Mouse (Mus musculus) heart, postnatal 36 days (tissue): ENCODE data around the gene Gm21885. TPM values are rescaled to one million over a fixed set of nuclear protein-coding genes. Genes with fewer than 3 reads are reported as not detected.

ENCODE experiments used
- DNase-seq, 2 experiments: peaks; one replicate each; pipeline ENCODE4 v3.0.0; 2021 to 2022
- intact Hi-C: fragments of 180-260 bp; cut with DNase I; formaldehyde crosslinking; loops from one replicate; pipeline ENCODE4 v1.15.1; 2025
- total RNA-seq, 2 experiments: library from RNA; stranded (reverse); gene quantifications; 2 replicates each; pipeline ENCODE4 v1.2.3; 2021

Gm21885 gene
- total RNA-seq, 2 experiments from 2014 or later: 0.42 TPM; not detected in 1

DNA sequence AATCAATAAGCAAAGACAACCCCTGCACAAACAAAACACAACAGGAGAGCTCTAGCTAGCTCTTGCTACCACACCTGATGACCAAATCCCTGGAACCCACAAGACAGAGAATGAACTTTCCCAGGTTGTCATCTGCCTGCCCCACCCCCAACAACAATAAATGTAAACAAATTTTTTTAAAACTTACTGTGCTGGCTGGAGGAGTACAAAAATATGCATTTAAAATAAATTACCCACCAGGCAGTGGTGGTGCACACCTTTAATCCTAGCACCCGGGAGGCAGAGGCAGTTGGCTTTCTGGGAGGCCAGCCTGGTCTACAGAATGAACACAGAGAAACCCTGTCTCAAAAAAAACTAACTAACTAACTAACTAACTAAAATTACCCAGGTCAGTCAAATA is 35.3 kb downstream of the Gm21885 start:
- DNase-seq: no peak
- intact Hi-C loops: no loop called here

DNA sequence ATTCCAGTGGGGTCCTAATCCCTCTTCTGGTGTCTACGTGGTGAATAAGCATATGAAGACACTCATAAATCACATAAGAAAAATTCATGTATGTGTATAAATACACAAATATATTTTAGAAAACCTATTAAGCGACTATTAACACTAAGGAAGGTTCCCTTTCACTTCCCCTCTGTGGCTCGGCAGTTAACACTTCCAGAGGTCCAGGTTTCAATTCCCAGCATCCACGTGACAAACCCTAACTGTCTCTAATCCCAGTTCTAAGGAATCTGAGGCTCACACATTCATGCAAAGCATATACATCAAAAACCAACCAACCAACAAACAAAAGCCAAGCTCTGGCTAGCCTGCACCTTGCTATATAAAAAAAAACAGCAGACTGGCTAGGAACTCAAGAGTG is 35.8 kb downstream of the Gm21885 start:
- intact Hi-C loops: no loop called here

GRCm38 (mm10) chr11:94318056-94318455 is 36.4 kb downstream of the Gm21885 start:
- DNase-seq: no peak
- intact Hi-C loops: no loop called here

More for the DNA sequence above, 35.8 kb downstream of the Gm21885 start:
- no peak for DNase-seq

- intact Hi-C loops: no loop called here
Observed at GRCm38 (mm10) chr11:94320969-94321930, 39.6 kb downstream of the Gm21885 start.

DNA sequence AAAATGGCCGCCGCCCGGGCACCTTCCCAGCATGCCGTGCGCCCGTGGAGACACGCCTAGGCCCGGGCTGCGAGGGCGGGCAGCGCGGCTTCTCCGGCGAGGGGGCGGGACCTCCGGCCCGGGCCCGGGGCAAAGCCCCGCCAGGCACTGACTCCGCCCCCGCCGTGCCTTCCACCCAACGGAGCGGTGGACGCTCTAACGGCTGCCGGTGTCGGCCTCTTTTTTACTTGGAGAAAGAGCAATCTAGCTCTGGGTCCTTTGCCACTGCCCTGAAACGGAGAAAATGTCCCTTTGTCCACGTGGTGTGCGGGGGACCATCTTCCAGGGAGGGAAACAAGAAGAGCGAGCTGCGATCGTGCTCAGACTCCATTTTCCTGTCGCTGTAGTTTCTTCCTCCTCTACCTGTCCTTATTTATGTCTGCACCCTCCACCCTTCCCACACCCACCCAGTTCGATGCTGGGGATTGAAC is 40.3 kb downstream of the Gm21885 start, which contains the start of gene Luc7l3:
Luc7l3 (minus strand) TSS at position 58 of the 470 bp plus-strand sequence.
- intact Hi-C loops: no loop called here
- DNase-seq: peak; percentile 95 to 96

More at GRCm38 (mm10) chr11:94320969-94321930, 39.6 kb downstream of the Gm21885 start:
- DNase-seq: no peak

GRCm38 (mm10) chr11:94322636-94323035 is 41.0 kb downstream of the Gm21885 start:
- intact Hi-C loops: no loop called here

DNA sequence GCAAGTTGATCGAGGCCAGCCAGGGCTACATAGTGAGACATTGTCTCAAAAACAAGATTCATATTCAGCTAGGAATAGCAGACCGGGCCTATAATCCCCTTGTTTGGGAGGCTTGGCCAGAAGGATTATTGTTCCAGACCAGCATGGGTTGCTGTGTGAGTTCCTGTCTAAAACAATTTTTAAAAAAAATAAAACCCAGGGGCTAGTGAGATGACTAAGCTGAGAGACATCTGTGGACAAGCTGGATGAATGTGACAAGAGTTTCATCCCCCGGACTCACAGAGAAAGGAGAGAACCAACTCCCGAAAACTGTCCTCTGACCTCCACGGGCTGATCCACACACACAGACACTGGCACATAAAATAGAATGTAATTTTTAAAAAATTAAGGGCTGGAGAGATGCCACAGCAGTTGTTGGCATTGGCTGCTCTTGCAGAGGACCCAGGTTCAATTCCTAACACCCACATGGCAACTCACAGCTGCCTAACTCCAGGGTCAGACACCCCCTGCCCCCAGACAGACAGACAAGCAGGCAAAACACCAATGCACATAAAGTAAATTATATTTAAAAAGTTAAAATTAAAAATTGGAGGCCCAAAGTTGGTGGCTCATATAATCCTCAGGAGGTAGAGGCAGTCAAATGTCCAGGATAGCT is 41.7 kb downstream of the Gm21885 start:
- intact Hi-C loops: no loop called here

More at GRCm38 (mm10) chr11:94322636-94323035, 41.0 kb downstream of the Gm21885 start:
- no peak for DNase-seq

DNA sequence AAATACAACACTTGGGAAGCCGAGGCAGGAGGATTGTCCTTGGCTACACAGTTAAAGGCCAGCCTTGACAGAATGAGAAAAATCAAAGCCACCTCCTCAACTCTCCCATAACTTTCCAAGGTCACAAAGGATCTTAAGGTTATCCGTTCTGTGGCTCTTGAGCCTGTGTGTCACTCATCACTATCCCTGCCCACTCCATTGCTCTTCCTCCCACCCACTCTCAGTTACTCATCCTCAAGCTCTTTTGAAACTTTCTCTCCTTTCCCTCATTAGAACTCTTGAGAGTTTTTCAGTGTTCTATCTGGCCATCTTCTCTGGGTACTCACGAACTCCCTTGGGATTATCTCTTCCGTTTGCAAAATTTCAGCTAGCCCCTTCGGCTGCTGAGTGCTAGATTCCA is 42.9 kb downstream of the Gm21885 start:
- DNase-seq: no peak
- intact Hi-C loops: loop anchor here (5.0 kb wide), 1 partner anchor 87 kb away; no protein-coding TSS in a partner anchor

More for the DNA sequence above, 41.7 kb downstream of the Gm21885 start:
- DNase-seq: no peak

GRCm38 (mm10) chr11:94326961-94327411 is 45.3 kb downstream of the Gm21885 start:
- DNase-seq: peak; percentile 23 to 51

DNA sequence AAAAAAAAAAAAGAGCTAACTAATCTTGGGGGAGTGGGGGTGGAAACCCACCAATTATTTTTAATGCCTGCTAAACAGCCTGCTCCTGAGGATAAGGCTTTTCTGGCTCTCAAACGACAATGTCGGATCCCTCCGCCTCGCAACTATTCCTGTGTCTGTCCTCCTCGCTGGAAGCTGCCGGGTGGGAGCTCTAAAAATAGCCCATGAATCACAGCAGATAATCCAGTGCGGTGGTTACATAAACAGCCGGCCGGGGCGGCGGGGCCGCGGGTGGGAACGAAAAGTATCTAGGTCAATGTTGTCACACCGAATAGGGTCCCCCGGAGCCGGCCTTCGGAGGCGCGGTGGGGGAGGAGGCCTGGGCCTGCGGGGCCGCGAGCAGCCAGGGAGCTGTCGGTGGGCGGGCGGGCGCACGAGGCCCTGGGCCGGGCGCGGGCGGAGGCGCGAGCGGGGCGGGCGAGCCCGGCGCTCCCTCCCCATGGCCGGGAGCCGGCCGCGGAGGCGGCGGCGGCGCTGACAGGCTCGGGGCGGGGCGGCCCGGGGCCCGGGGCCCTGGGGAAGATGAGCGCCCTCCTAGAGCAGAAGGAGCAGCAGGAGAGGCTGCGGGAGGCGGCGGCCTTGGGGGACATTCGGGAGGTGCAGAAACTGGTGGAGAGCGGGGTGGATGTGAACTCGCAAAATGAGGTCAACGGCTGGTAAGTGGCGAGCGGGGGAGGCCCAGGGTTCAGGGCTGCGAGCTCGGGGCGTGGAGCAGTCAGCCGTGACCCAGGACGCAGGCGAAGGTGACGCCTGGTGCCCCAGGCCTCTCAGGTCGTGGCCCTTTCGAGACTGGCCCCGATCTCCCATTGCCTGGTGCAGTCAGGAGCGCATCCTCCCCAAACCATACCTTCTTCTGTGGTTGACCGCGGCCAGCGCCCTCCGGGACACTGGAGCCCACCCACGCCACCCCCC is 46.3 kb downstream of the Gm21885 start, which contains the start of gene Ankrd40:
Ankrd40 (plus strand) TSS at position 309 of the 951 bp plus-strand sequence.
- intact Hi-C loops: loop anchor here (5.0 kb wide), 1 partner anchor 91 kb away; no protein-coding TSS in a partner anchor
- peak; percentile 92 to 96 for DNase-seq

More at GRCm38 (mm10) chr11:94326961-94327411, 45.3 kb downstream of the Gm21885 start:
- intact Hi-C loops: loop anchor here (5.0 kb wide), 1 partner anchor 90 kb away; no protein-coding TSS in a partner anchor

GRCm38 (mm10) chr11:94328644-94329025 is 47.0 kb downstream of the Gm21885 start:
- DNase-seq: no peak
- intact Hi-C loops: loop anchor here (1.0 to 5.0 kb wide), 2 partner anchors 76 to 91 kb away; no protein-coding TSS in a partner anchor

GRCm38 (mm10) chr11:94329270-94329891 is 47.7 kb downstream of the Gm21885 start:
- peak in 1 of 2 experiments; percentile 40 for DNase-seq
- intact Hi-C loops: loop anchor here (1.0 to 5.0 kb wide), 2 partner anchors 75 to 92 kb away; no protein-coding TSS in a partner anchor

GRCm38 (mm10) chr11:94330211-94330610 is 48.5 kb downstream of the Gm21885 start:
- DNase-seq: no peak
- intact Hi-C loops: loop anchor here (5.0 kb wide), 1 partner anchor 212 kb away; no protein-coding TSS in a partner anchor

DNA sequence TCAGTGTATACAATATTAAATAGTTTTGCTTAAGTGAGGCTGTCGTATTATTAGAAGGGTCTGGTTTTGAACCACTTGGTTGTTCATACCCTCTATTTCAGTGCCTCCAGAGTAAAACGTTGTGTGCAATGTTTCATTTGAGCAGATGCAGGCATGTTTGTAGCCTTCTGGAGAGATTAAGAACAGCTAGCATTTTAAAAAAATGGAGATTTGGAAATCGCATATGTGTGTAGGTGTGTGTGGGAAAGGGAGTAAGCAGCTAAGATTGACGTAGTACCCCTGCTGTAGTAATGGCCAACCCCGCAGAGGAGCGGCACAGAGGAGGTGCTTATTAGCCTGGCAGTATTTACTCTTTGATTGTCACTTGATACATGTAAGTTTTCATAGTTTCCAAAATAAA is 51.1 kb downstream of the Gm21885 start:
- no peak for DNase-seq
- intact Hi-C loops: loop anchor here (5.0 kb wide), 1 partner anchor 210 kb away; no protein-coding TSS in a partner anchor

- intact Hi-C loops: loop anchor here (5.0 kb wide), 1 partner anchor 208 kb away; no protein-coding TSS in a partner anchor
- DNase-seq: no peak
Observed at GRCm38 (mm10) chr11:94334386-94334968, 52.8 kb downstream of the Gm21885 start.
